30 mouse cellular contexts compared by ENCODE assay signal in the genomic region with DNA sequence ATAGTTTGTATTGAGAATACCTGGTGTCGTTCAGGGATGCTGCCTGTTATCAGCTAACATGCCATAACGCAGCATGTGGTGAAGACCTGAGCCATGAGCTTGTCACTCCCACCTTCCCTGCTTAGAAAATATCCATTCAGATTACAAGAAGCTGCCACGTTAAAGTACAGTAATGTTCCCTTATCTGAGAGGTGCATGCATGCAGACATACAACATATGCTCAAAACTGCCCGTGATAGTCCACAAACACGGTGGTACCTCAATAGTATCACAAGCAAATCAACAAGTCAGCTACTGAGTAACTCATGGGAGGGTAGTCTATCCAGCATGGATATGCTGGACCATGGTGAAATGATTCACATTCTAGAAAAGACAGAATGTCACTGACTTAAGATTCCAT. TPM values are rescaled to one million over a fixed set of nuclear protein-coding genes. Genes with fewer than 3 reads are reported as not detected.
DNase-seq lines count a peak whose midpoint lies in the region; ATAC-seq and TF ChIP-seq lines count a peak whose summit lies in the region.
"Had no signal": no experiment of that assay in that cellular context is flagged by ENCODE, and none has a peak within 500 bp of the region (broad histone marks: within the 10 kb centered on the region; RNA-seq: fewer than 3 reads in every experiment).

No protein-coding gene starts in this region.

- H3K4me1 ChIP-seq in heart, embryonic 10.5 days, result peaks cover 8% of the 10 kb centered on the region; the same call in 1 of the 2 replicates
- H3K4me1 ChIP-seq in liver, embryonic 12.5 days, result peaks cover 7% of the 10 kb centered on the region
- H3K4me1 ChIP-seq in liver, postnatal 0 days (ENCODE audit: insufficient read depth), result peaks cover 3% of the 10 kb centered on the region; the same call in 1 of the 2 replicates
- peaks cover 0 to 3% of the 10 kb centered on the region in 2 experiments; a peak in 1 of 4 replicates for H3K4me1 ChIP-seq in liver, embryonic 14.5 days (replicated peaks; ENCODE audit: control insufficient read depth in 2 of 2, insufficient read depth in 2 of 2, low read length in 1 of 2)
- peaks cover 3% of the 10 kb centered on the region for H3K4me1 ChIP-seq in thymus, adult 2 months (replicated peaks; ENCODE audit: control insufficient read depth, insufficient read depth, low read length)
- H3K4me1 ChIP-seq: embryonic facial prominence, embryonic 13.5 days; embryonic facial prominence, embryonic 15.5 days; forebrain, embryonic 10.5 days; forebrain, embryonic 12.5 days had no signal

- H3K4me3 ChIP-seq in heart, embryonic 10.5 days, result no peak overlapping the region
- H3K4me3 ChIP-seq in liver, embryonic 12.5 days, result no peak overlapping the region
- H3K4me3 ChIP-seq in liver, postnatal 0 days (ENCODE audit: low read depth, low read length), result no peak overlapping the region
- no peak overlapping the region for H3K4me3 ChIP-seq in liver, embryonic 14.5 days (ENCODE audit: insufficient read depth in 1 of 2, low read depth in 2 of 2, low read length in 2 of 2)
- H3K4me3 ChIP-seq in thymus, adult 2 months (ENCODE audit: control insufficient read depth, insufficient read depth, low read length), result no peak overlapping the region
- H3K4me3 ChIP-seq: embryonic facial prominence, embryonic 13.5 days; embryonic facial prominence, embryonic 15.5 days; erythroblast, embryonic 14.5 days; forebrain, embryonic 10.5 days; forebrain, embryonic 12.5 days had no signal

- no peak for TF ChIP-seq POLR2A in thymus, adult 2 months (IDR thresholded peaks at IDR 0.05; ENCODE audit: control insufficient read depth, extremely low read depth, insufficient read depth, low read length, poor library complexity)

- H3K27me3 ChIP-seq in heart, embryonic 10.5 days (ENCODE audit: insufficient read depth, poor library complexity, severe bottlenecking), result no peaks in the 10 kb centered on the region
- peaks cover 13% of the 10 kb centered on the region; the same call in 1 of the 2 replicates for H3K27me3 ChIP-seq in liver, embryonic 12.5 days (replicated peaks)
- no peaks in the 10 kb centered on the region for H3K27me3 ChIP-seq in liver, postnatal 0 days (ENCODE audit: insufficient read depth, low read length)
- no peaks in the 10 kb centered on the region; the same call in 1 of the 2 replicates for H3K27me3 ChIP-seq in liver, embryonic 14.5 days (ENCODE audit: control insufficient read depth, insufficient read depth, low read length)
- H3K27me3 ChIP-seq in thymus, adult 2 months (ENCODE audit: control insufficient read depth, insufficient read depth, low read length), result no peaks in the 10 kb centered on the region
- H3K27me3 ChIP-seq: CH12.LX; embryonic facial prominence, embryonic 13.5 days; embryonic facial prominence, embryonic 15.5 days; Patski had no signal

- H3K27ac ChIP-seq in heart, embryonic 10.5 days, result no peak overlapping the region
- no peak overlapping the region for H3K27ac ChIP-seq in liver, embryonic 12.5 days
- H3K27ac ChIP-seq in liver, postnatal 0 days (ENCODE audit: low read depth), result no peak overlapping the region
- no peak overlapping the region for H3K27ac ChIP-seq in liver, embryonic 14.5 days
- no peak overlapping the region for H3K27ac ChIP-seq in thymus, adult 2 months (ENCODE audit: control insufficient read depth, insufficient read depth, low read length)
- H3K27ac ChIP-seq: embryonic facial prominence, embryonic 13.5 days; embryonic facial prominence, embryonic 15.5 days; forebrain, embryonic 10.5 days; forebrain, embryonic 12.5 days had no signal

- DNase-seq in cerebellum, postnatal 10 days, result peak; percentile 38 to 53
- no peak for DNase-seq in cerebellum, adult 11-12 months
- peak; percentile 62 for DNase-seq in heart, embryonic 10.5 days (ENCODE audit: low spot score)
- DNase-seq in heart, postnatal 36 days, result no peak
- DNase-seq in liver, postnatal 0 days, result no peak
- no peak for DNase-seq in liver, embryonic 14.5 days (ENCODE audit: low read depth in 3 of 3, low spot score in 3 of 3)
- DNase-seq in thymus, adult 2 months, result no peak
- DNase-seq: adrenal gland, adult 8-10 months; adrenal gland, postnatal 14 days; adrenal gland, postnatal 36 days; B cell, adult 2 months; cerebellum, adult 11 months; cerebellum, adult 2 months; cerebellum, adult 9-10 months; cerebellum, postnatal 14 days; cerebellum, postnatal 36 days; embryo, embryonic 11 days had no signal

- no peaks in the 10 kb centered on the region for H3K9me3 ChIP-seq in heart, embryonic 10.5 days
- no peaks in the 10 kb centered on the region for H3K9me3 ChIP-seq in liver, embryonic 12.5 days (replicated peaks)
- H3K9me3 ChIP-seq in liver, postnatal 0 days (ENCODE audit: low read length), result no peaks in the 10 kb centered on the region
- no peaks in the 10 kb centered on the region for H3K9me3 ChIP-seq in liver, embryonic 14.5 days (ENCODE audit: control insufficient read depth, low read length)
- H3K9me3 ChIP-seq: embryonic facial prominence, embryonic 13.5 days; embryonic facial prominence, embryonic 15.5 days; forebrain, embryonic 10.5 days; forebrain, embryonic 12.5 days; G1E had no signal

- intact Hi-C loops in heart, postnatal 36 days (cut with DNase I), result no loop called here

- TF ChIP-seq CTCF in liver, postnatal 0 days (IDR thresholded peaks at IDR 0.05; ENCODE audit: low read depth), result no peak
- no peak for TF ChIP-seq CTCF in liver, embryonic 14.5 days (IDR thresholded peaks at IDR 0.05; ENCODE audit: low read depth)
- no peak for TF ChIP-seq CTCF in thymus, adult 2 months (IDR thresholded peaks at IDR 0.05; ENCODE audit: borderline replicate concordance, control insufficient read depth, extremely low read depth, insufficient read depth, low read length, poor library complexity)

- TF ChIP-seq EP300 in liver, postnatal 0 days (IDR thresholded peaks at IDR 0.05; ENCODE audit: low read depth), result no peak
- no peak for TF ChIP-seq EP300 in liver, embryonic 14.5 days (IDR thresholded peaks at IDR 0.05; ENCODE audit: low read depth)

- 77% methylated on average over 5 of the region's 5 CpGs for WGBS in heart, embryonic 10.5 days
- 45% methylated on average over 5 of the region's 5 CpGs for WGBS in liver, embryonic 12.5 days (ENCODE audit: insufficient replicate concordance)
- WGBS in liver, postnatal 0 days (ENCODE audit: insufficient replicate concordance), result 76% methylated on average over 5 of the region's 5 CpGs
- 35% methylated on average over 5 of the region's 5 CpGs for WGBS in liver, embryonic 14.5 days (ENCODE audit: insufficient replicate concordance)
- 97% methylated on average over 5 of the region's 5 CpGs for WGBS in thymus, adult 2 months

- ATAC-seq in liver, embryonic 12.5 days, result peak; percentile 75
- ATAC-seq in liver, postnatal 0 days, result no peak
- ATAC-seq in liver, embryonic 14.5 days (ENCODE audit: insufficient read depth), result peak; percentile 37; the same call in 1 of the 2 replicates
- ATAC-seq: activated CD4-positive, CD25-positive, alpha-beta regulatory T cell, adult 4 months; CD4-positive, CD25-positive, alpha-beta regulatory T cell, adult 4 months; forebrain, embryonic 14.5 days; forebrain, embryonic 16.5 days; Patski had no signal

- no peaks in the 10 kb centered on the region for H3K36me3 ChIP-seq in heart, embryonic 10.5 days
- H3K36me3 ChIP-seq in liver, embryonic 12.5 days, result no peaks in the 10 kb centered on the region
- H3K36me3 ChIP-seq in liver, postnatal 0 days (replicated peaks; ENCODE audit: insufficient read depth, low read length), result no peaks in the 10 kb centered on the region
- no peaks in the 10 kb centered on the region for H3K36me3 ChIP-seq in liver, embryonic 14.5 days (replicated peaks; ENCODE audit: control insufficient read depth, insufficient read depth, low read depth)
- no peaks in the 10 kb centered on the region for H3K36me3 ChIP-seq in thymus, adult 2 months (ENCODE audit: control insufficient read depth, insufficient read depth, low read length)
- H3K36me3 ChIP-seq: embryonic facial prominence, embryonic 13.5 days; embryonic facial prominence, embryonic 15.5 days; forebrain, embryonic 10.5 days; forebrain, embryonic 12.5 days; G1E had no signal

- H3K9ac ChIP-seq in liver, embryonic 12.5 days, result no peak overlapping the region
- H3K9ac ChIP-seq in liver, postnatal 0 days (replicated peaks), result no peak overlapping the region
- no peak overlapping the region for H3K9ac ChIP-seq in liver, embryonic 14.5 days (replicated peaks)
- H3K9ac ChIP-seq: embryonic facial prominence, embryonic 13.5 days; embryonic facial prominence, embryonic 15.5 days; forebrain, embryonic 12.5 days had no signal

- H3K4me2 ChIP-seq in liver, embryonic 12.5 days, result no peak overlapping the region
- no peak overlapping the region for H3K4me2 ChIP-seq in liver, postnatal 0 days (ENCODE audit: low read depth, low read length)
- H3K4me2 ChIP-seq in liver, embryonic 14.5 days (ENCODE audit: low read depth), result no peak overlapping the region
- H3K4me2 ChIP-seq: embryonic facial prominence, embryonic 13.5 days; embryonic facial prominence, embryonic 15.5 days; forebrain, embryonic 12.5 days had no signal

RNA-seq across cellular contexts. Expression of gene Peli1, which starts 48.5 kb away (rescaled TPM):
- polyA plus RNA-seq in heart, embryonic 10.5 days (2016; fragmentation: Nextera tagmentation; extraction: Ambion mirVana), result 26.9 and 41.5 TPM in 2 replicates
- total RNA-seq in heart, postnatal 36 days (2021), result 10 to 100 TPM; 13.8 to 14.7 TPM
- polyA plus RNA-seq in liver, embryonic 12.5 days (2016; fragmentation: Nextera tagmentation; extraction: Ambion mirVana), result 18.3 and 18.7 TPM in 2 replicates
- 9.8 and 10.5 TPM in 2 replicates for polyA plus RNA-seq in liver, postnatal 0 days (2015; fragmentation: Nextera tagmentation; extraction: Ambion mirVana)
- polyA plus RNA-seq in liver, embryonic 14.5 days (2012; rRNA removed), result 4.0 and 5.7 TPM in 2 replicates
- 11.5 and 13.8 TPM in 2 replicates for polyA plus RNA-seq in liver, embryonic 14.5 days (2014; fragmentation: Nextera tagmentation; extraction: Ambion mirVana)
- polyA plus RNA-seq in thymus, adult 2 months (2012; rRNA removed), result 53.4 and 80.4 TPM in 2 replicates

Comparison
In these comparisons a context has a peak if more than half of its experiments do, and no peak if none do; other contexts are left out.
1. DNase-seq: peak in cerebellum, postnatal 10 days (2 of 2) and heart, embryonic 10.5 days (single experiment); none in cerebellum, adult 11-12 months (single experiment), heart, postnatal 36 days (0 of 2), liver, postnatal 0 days (single experiment), liver, embryonic 14.5 days (0 of 3) and thymus, adult 2 months (single experiment).